Mouse (Mus musculus) v-Abl transformed pro-B cells (cell line): ENCODE data around the gene Ttc28.

Experiments
- in situ Hi-C, 2 experiments: fragments of 400-800 bp; cut with MboI; formaldehyde crosslinking; loops; one replicate each; pipeline ENCODE4 v1.15.1; 2025; ENCODE audit not compliant: unreplicated experiment in 2 of 2

Ttc28 gene

GRCm38 (mm10) chr5:110936606-110937005 lies 57.0 kb downstream of the Ttc28 start:
- in situ Hi-C loops, result no loop called here

GRCm38 (mm10) chr5:110944326-110944725 lies 64.7 kb downstream of the Ttc28 start:
- in situ Hi-C loops, result no loop called here

GRCm38 (mm10) chr5:110948476-110949399 lies 69.1 kb downstream of the Ttc28 start:
- in situ Hi-C loops, result no loop called here

GRCm38 (mm10) chr5:110949791-110950190 lies 70.2 kb downstream of the Ttc28 start:
- in situ Hi-C loops, result no loop called here

DNA sequence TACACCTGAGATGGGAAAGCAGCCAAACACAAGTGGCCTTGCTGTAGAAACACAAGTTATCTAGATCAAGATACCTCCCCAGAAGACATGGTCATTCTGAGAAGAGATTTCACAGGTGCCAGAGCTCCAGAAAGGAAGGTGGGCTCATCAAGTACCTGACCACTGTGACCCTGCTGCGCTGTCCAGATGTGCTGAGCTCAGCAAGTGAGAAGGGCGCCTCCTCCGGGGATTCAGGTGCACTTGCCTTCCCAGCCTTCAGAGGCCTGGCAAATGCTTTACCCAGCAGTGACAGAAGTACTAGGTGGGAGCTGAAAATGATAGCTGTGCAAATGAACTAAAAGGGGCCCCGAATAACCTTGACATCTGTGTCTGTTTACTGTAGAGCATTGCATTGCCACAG lies 78.6 kb downstream of the Ttc28 start:
- in situ Hi-C loops, result no loop called here

DNA sequence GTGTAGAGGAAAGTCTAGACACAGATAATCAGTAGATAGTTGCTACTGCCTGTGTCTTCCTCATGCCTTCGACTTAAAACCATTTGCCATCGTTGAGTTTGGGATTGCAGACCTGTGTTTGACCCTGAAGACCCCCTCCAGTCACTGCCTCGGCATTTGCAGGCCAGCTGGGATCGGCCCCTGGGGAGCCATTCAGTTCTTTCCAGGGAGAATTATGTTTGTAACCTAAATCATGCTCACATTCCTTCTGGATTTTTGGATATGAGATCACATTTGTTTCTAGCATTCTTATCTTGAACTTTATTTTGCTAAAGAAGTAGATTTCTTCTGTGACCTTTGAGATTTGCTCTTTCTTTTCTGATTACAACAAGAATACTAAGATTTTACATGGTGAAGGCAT lies 80.5 kb downstream of the Ttc28 start:
- in situ Hi-C loops, result no loop called here

DNA sequence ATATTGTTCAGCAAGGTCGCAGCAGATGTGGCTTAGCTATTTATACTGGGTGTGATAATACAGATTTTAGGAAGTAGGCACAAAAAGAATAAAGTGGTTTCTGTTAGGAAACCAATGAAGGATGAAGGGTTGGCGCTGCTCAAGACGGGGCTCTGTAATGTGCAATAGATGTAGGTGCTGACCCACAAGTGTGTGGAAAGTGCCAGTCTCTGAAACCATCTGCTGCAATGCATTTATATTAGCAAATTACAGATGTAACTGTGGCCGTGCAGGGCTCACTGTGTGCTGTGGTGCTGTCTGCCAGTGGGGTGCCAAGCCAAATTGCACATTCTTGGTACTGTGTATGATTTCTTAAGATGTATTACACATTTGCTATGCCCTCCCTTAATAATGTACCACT lies 81.3 kb downstream of the Ttc28 start:
- in situ Hi-C loops, result no loop called here

GRCm38 (mm10) chr5:110967483-110968055 lies 88.0 kb downstream of the Ttc28 start:
- in situ Hi-C loops, result no loop called here

- in situ Hi-C loops, result no loop called here
Observed at GRCm38 (mm10) chr5:110968566-110968965, 89.0 kb downstream of the Ttc28 start.

GRCm38 (mm10) chr5:110970162-110970780 lies 90.7 kb downstream of the Ttc28 start:
- in situ Hi-C loops, result no loop called here

GRCm38 (mm10) chr5:110976721-110977120 lies 97.1 kb downstream of the Ttc28 start:
- in situ Hi-C loops, result no loop called here

DNA sequence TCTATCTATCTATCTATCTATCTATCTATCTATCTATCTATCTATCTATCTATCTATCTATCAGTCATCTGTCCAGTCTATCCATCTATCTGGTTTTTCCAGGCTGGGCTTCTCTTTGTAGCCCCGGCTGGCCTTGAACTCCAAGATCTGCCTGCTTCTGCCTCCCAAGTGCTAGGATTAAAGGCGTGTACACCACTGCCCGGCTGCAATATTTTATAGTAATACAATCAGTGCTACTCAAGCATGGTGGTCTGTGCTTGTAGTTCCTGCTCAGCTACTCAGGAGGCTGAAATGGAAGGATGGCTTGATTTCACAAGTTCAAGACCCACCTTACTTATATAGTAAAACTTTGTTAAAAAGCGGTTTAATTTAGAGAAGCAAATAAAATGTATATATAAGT lies 98.2 kb downstream of the Ttc28 start:
- in situ Hi-C loops, result no loop called here

GRCm38 (mm10) chr5:110978461-110978860 lies 98.9 kb downstream of the Ttc28 start:
- in situ Hi-C loops, result no loop called here

DNA sequence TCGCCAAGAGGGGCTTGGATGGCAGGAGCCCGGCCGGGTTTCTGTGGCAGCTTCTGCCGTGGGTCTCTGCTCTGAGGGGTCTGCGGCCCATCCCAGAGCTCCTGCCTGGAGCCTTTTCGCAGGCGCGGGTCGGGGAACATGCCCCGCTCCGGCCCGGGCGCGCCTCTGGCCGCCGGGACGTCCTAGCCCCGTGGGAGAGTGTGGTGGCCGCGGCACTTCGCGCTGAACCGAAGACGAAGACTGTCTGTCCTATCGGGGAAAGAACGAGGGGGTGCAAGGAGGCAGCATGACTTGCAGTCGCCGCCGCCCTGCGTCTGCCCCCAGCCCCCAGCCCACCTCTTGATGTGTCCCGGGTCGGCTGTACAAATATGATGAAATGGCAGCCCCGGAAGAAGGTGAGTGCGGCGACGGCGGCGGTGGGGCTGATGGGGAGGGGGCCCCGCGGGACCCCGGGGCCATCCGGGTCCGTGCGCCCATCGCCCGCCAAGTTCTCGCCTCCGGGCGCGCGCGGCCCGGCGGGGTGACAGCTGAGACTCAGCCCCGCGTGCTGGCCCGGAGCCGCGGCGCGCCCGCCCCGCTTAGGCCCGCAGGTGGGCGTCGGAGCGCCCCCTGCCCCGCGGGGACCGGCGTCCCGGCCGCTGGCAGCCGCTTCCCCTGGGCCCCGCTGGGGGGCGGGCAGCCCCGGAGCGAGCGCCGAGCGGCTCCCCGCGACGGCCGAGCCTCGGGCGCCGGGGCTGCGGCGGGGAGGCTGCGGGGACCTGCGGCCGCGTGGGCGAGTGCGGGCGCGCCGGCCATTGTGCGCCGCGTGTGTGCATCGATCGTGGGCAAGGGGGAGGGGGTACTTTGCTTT lies 99.6 kb downstream of the Ttc28 start:
- in situ Hi-C loops, result no loop called here

- in situ Hi-C loops, result no loop called here
Observed at GRCm38 (mm10) chr5:110979861-110980346, 100.3 kb downstream of the Ttc28 start.

DNA sequence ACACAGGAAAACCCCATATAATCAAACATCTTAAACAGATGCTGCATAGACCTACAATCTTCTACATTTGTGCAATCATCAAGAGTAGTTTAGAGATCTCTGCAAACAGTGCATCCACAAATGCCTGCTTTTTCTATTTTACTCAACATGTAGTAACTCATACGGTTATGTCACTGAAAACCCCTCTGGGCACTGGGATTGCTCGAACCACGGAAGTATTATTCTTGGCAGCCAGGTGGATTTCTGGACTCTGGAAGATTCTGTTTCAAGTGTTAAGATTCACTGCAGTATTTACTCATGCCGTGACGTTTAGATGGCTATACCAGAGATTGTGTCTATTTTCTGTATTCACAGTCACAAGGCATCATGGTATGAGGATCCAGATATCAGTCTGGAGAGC lies 101.0 kb downstream of the Ttc28 start:
- in situ Hi-C loops, result no loop called here

GRCm38 (mm10) chr5:110982436-110982835 lies 102.8 kb downstream of the Ttc28 start:
- in situ Hi-C loops, result no loop called here

- in situ Hi-C loops, result no loop called here
Observed at GRCm38 (mm10) chr5:110984136-110984681, 104.6 kb downstream of the Ttc28 start.

DNA sequence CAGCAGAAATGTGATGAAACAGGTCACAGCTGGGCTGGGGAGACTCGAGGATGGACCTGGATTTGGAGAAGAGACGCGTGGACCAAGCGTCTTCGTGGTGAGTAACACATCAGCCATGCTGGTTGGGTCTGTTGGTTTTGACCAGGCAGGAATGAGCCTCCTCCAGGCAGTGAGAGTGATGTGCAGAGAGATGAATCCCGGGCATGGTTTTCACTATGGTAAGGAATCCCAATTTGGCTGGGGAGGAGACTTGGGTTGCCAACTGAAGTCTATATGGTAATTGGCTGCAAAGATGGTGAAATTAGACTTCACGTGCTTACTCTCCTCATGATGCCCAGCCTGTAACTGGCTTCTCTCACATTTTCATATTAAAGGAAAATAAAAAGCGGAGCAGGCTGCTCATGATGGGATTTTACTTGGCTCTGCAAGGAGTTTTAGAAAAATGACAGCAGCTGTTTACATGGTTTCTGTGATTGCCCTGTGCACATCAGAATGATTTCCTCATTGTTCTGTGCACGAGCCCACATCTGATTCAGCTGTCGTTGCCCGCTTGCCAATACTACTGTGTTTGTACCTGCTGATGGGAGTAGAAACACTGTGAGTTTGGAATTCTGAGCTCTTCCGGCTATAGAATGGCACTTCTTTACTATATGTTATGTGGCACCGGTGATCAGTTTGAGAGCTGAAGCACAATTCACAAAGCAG lies 117.4 kb downstream of the Ttc28 start:
- in situ Hi-C loops, result no loop called here

DNA sequence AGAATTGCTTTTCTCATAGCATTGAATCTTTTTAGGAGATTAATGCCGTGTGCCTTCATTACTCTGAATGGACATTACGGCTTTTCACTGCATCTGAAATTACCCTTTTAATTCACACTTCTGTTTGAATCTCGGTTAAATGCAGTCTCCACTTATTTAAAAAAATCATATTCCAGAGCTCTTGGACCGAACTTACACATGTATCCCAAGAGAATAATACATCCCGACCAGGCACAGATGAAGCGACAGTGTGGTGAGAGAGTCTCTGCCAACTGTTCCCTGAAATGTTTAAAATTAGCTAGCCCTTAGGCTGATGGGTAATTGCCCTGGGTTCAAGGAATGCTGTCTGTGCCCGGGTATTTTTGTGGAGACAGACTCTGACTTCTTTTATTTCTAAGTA lies 118.1 kb downstream of the Ttc28 start:
- in situ Hi-C loops, result no loop called here
